Comparison of ENCODE assay signal across 8 mouse cellular contexts in the genomic region with DNA sequence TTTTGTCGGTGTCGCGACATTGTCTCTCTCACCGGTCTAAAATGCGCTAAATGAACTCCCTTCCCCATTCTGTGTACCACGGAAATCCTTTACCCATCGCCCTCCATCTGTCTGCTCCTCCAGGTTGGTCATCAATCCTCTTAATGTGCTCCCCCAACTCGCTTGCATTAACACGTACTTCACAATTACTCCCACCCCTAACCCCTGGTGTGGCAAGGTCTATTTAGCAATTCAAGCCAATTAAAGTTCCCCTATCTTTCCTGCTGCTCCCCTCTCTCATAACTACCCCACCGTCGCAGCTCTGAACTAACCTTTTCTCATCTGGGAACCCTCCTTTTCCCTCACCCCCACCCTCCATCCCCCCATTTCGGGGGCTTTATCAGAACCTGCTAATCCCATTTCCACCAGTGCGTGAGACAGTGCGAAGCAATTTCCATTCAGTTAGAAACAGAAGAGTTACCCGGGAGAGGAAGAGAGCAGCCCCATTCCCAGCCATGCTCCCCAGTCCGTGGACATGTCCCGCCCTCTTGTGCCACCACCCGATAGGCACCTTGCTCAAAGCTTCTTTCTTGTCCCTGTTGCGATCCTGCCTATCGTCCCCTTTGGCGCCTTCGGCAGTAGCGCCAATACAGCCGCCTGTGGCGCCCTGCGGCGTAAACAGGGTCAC. TPM values are rescaled to one million over a fixed set of nuclear protein-coding genes. Genes with fewer than 3 reads are reported as not detected.
A peak's percentile ranks its signal among the peaks of the same experiment; 100 is the strongest.
DNase-seq lines count a peak whose midpoint lies in the region; ATAC-seq and TF ChIP-seq lines count a peak whose summit lies in the region.

No protein-coding gene starts in this region.

- peak overlapping the region; percentile 49 to 88 for H3K4me3 ChIP-seq in heart, embryonic 14.5 days (ENCODE audit: control insufficient read depth in 1 of 2, insufficient read depth in 1 of 2, low read depth in 1 of 2, low read length in 2 of 2)
- H3K4me3 ChIP-seq in G1E (ENCODE audit: low read depth, low read length), result peak overlapping the region; percentile 76
- peak overlapping the region; percentile 61 for H3K4me3 ChIP-seq in forebrain, embryonic 15.5 days
- H3K4me3 ChIP-seq in liver, postnatal 0 days (ENCODE audit: low read depth, low read length), result peak overlapping the region; percentile 57

- no peaks in the 10 kb centered on the region for H3K27me3 ChIP-seq in heart, embryonic 14.5 days (ENCODE audit: control insufficient read depth, insufficient read depth, low read length)
- H3K27me3 ChIP-seq in G1E (ENCODE audit: insufficient read depth, low read length), result 0 out of 2 replicates have a peak, but pooled peaks cover 2% of the 10 kb centered on the region
- H3K27me3 ChIP-seq in forebrain, embryonic 15.5 days, result no peaks in the 10 kb centered on the region
- no peaks in the 10 kb centered on the region for H3K27me3 ChIP-seq in liver, postnatal 0 days (ENCODE audit: insufficient read depth, low read length)

- peak overlapping the region; percentile 85 to 96 for H3K27ac ChIP-seq in heart, embryonic 14.5 days (replicated peaks in 1 of 2; ENCODE audit: control insufficient read depth in 1 of 2, insufficient read depth in 1 of 2, low read depth in 2 of 2, low read length in 2 of 2)
- peak overlapping the region; percentile 88 for H3K27ac ChIP-seq in forebrain, embryonic 15.5 days (replicated peaks)
- peak overlapping the region; percentile 91 for H3K27ac ChIP-seq in liver, postnatal 0 days (ENCODE audit: low read depth)

- H3K36me3 ChIP-seq in heart, embryonic 14.5 days (ENCODE audit: control insufficient read depth, insufficient read depth, low read length), result no peaks in the 10 kb centered on the region
- H3K36me3 ChIP-seq in G1E (replicated peaks), result peaks cover 30% of the 10 kb centered on the region
- H3K36me3 ChIP-seq in forebrain, embryonic 15.5 days, result no peaks in the 10 kb centered on the region
- no peaks in the 10 kb centered on the region; the same call in 1 of the 2 replicates for H3K36me3 ChIP-seq in liver, postnatal 0 days (replicated peaks; ENCODE audit: insufficient read depth, low read length)

- H3K9me3 ChIP-seq in heart, embryonic 14.5 days (ENCODE audit: control insufficient read depth, low read length), result no peaks in the 10 kb centered on the region
- no peaks in the 10 kb centered on the region for H3K9me3 ChIP-seq in G1E (replicated peaks)
- no peaks in the 10 kb centered on the region for H3K9me3 ChIP-seq in forebrain, embryonic 15.5 days
- H3K9me3 ChIP-seq in liver, postnatal 0 days (ENCODE audit: low read length), result no peaks in the 10 kb centered on the region

- WGBS in heart, embryonic 14.5 days, result 16% methylated on average over 27 of the region's 27 CpGs
- 17% methylated on average over 27 of the region's 27 CpGs for WGBS in forebrain, embryonic 15.5 days
- WGBS in liver, postnatal 0 days (ENCODE audit: insufficient replicate concordance), result 15% methylated on average over 27 of the region's 27 CpGs

- no peak for DNase-seq in heart, postnatal 4 days
- DNase-seq in G1E (ENCODE audit: low spot score), result no peak
- no peak for DNase-seq in liver, postnatal 0 days
- no peak for DNase-seq in ovary, postnatal 36 days (ENCODE audit: low spot score)
- DNase-seq in spleen, postnatal 14 days (ENCODE audit: low spot score in 2 of 2), result no peak
- no peak for DNase-seq in kidney, postnatal 4 days

- peak; percentile 57 for ATAC-seq in heart, embryonic 14.5 days (ENCODE audit: insufficient number of reproducible peaks, insufficient read depth, low FRiP score, low read depth)
- peak; percentile 50 for ATAC-seq in G1E (ENCODE audit: extremely low read depth, insufficient number of reproducible peaks, low FRiP score, poor library complexity, severe bottlenecking)
- ATAC-seq in forebrain, embryonic 15.5 days (replicated peaks), result peak; percentile 83
- peak; percentile 82 for ATAC-seq in liver, postnatal 0 days

- peaks cover 0 to 5% of the 10 kb centered on the region in 2 experiments; a peak in 1 of 4 replicates for H3K4me1 ChIP-seq in heart, embryonic 14.5 days (ENCODE audit: control insufficient read depth in 2 of 2, insufficient read depth in 2 of 2, low read length in 2 of 2)
- H3K4me1 ChIP-seq in G1E (ENCODE audit: insufficient read depth, low read depth, low read length), result peaks cover 10% of the 10 kb centered on the region; the same call in 1 of the 2 replicates
- H3K4me1 ChIP-seq in forebrain, embryonic 15.5 days, result peaks cover 9% of the 10 kb centered on the region; the same call in 1 of the 2 replicates
- no peaks in the 10 kb centered on the region for H3K4me1 ChIP-seq in liver, postnatal 0 days (ENCODE audit: insufficient read depth)

- H3K4me2 ChIP-seq in heart, embryonic 14.5 days (ENCODE audit: low read length), result peak overlapping the region; percentile 75
- peak overlapping the region; percentile 60 for H3K4me2 ChIP-seq in forebrain, embryonic 15.5 days (replicated peaks)
- peak overlapping the region; percentile 77 for H3K4me2 ChIP-seq in liver, postnatal 0 days (ENCODE audit: low read depth, low read length)

- peak overlapping the region; percentile 75 for H3K9ac ChIP-seq in heart, embryonic 14.5 days (ENCODE audit: low read length)
- peak overlapping the region; percentile 71 for H3K9ac ChIP-seq in forebrain, embryonic 15.5 days (replicated peaks)
- H3K9ac ChIP-seq in liver, postnatal 0 days (replicated peaks), result peak overlapping the region; percentile 60

- no peak for TF ChIP-seq EP300 in liver, postnatal 0 days (IDR thresholded peaks at IDR 0.05; ENCODE audit: low read depth)

- TF ChIP-seq CTCF in G1E (IDR thresholded peaks at IDR 0.05; ENCODE audit: low read depth, low read length), result no peak
- no peak for TF ChIP-seq CTCF in liver, postnatal 0 days (IDR thresholded peaks at IDR 0.05; ENCODE audit: low read depth)

RNA-seq across cellular contexts. Expression of a gene that starts 0.5 kb away (rescaled TPM):
- polyA plus RNA-seq in heart, embryonic 14.5 days (2014; fragmentation: Nextera tagmentation; extraction: Ambion mirVana), result 14.3 and 14.9 TPM in 2 replicates
- 10 to 100 TPM in 1 of 2 experiments, 1 to 10 TPM in 1; 9.6 to 11.0 TPM for total RNA-seq in heart, postnatal 4 days (2021)
- total RNA-seq in G1E (2014; fragmentation: Nextera tagmentation) (78.1 and 90.1 TPM in 2 replicates), G1E (2017) (30.5 and 43.4 TPM in 2 replicates)
- 5.2 and 13.3 TPM in 2 replicates for polyA plus RNA-seq in G1E (2012)
- polyA plus RNA-seq in forebrain, embryonic 15.5 days (2015; fragmentation: Nextera tagmentation; extraction: Ambion mirVana), result 27.2 and 30.3 TPM in 2 replicates
- polyA plus RNA-seq in liver, postnatal 0 days (2015; fragmentation: Nextera tagmentation; extraction: Ambion mirVana), result 8.3 and 8.5 TPM in 2 replicates

RNA-seq across cellular contexts. Expression of a gene that starts 16.9 kb away (rescaled TPM):
- 12.8 and 13.0 TPM in 2 replicates for polyA plus RNA-seq in heart, embryonic 14.5 days (2014; fragmentation: Nextera tagmentation; extraction: Ambion mirVana)
- 10 to 100 TPM; 14.2 to 15.1 TPM for total RNA-seq in heart, postnatal 4 days (2021)
- total RNA-seq in G1E (2014; fragmentation: Nextera tagmentation) (48.7 and 52.5 TPM in 2 replicates), G1E (2017) (27.5 and 38.5 TPM in 2 replicates)
- polyA plus RNA-seq in G1E (2012), result 10.3 and 10.7 TPM in 2 replicates
- 19.1 and 20.3 TPM in 2 replicates for polyA plus RNA-seq in forebrain, embryonic 15.5 days (2015; fragmentation: Nextera tagmentation; extraction: Ambion mirVana)
- 4.9 and 7.2 TPM in 2 replicates for polyA plus RNA-seq in liver, postnatal 0 days (2015; fragmentation: Nextera tagmentation; extraction: Ambion mirVana)

RNA-seq across cellular contexts. Expression of a gene that starts 24.5 kb away (rescaled TPM):
- 409 and 451 TPM in 2 replicates for polyA plus RNA-seq in heart, embryonic 14.5 days (2014; fragmentation: Nextera tagmentation; extraction: Ambion mirVana)
- 100 to 1,000 TPM; 610 to 627 TPM for total RNA-seq in heart, postnatal 4 days (2021)
- total RNA-seq in G1E (2014; fragmentation: Nextera tagmentation) (335 and 381 TPM in 2 replicates), G1E (2017) (3,274 and 3,292 TPM in 2 replicates)
- polyA plus RNA-seq in G1E (2012), result 408 and 436 TPM in 2 replicates
- 336 and 348 TPM in 2 replicates for polyA plus RNA-seq in forebrain, embryonic 15.5 days (2015; fragmentation: Nextera tagmentation; extraction: Ambion mirVana)
- 364 and 376 TPM in 2 replicates for polyA plus RNA-seq in liver, postnatal 0 days (2015; fragmentation: Nextera tagmentation; extraction: Ambion mirVana)

RNA-seq across cellular contexts. Expression of a gene that starts 59.0 kb away (rescaled TPM):
- 0.15 and 0.22 TPM in 2 replicates for polyA plus RNA-seq in heart, embryonic 14.5 days (2014; fragmentation: Nextera tagmentation; extraction: Ambion mirVana)
- total RNA-seq in heart, postnatal 4 days (2021), result not detected
- total RNA-seq in G1E (2014; fragmentation: Nextera tagmentation), result not detected in 2 replicates
- 0.06 TPM in 1 of 2 replicates, not detected in the other for total RNA-seq in G1E (2017)
- polyA plus RNA-seq in G1E (2012), result not detected in 2 replicates
- polyA plus RNA-seq in forebrain, embryonic 15.5 days (2015; fragmentation: Nextera tagmentation; extraction: Ambion mirVana), result 0.20 and 0.22 TPM in 2 replicates
- polyA plus RNA-seq in liver, postnatal 0 days (2015; fragmentation: Nextera tagmentation; extraction: Ambion mirVana), result not detected in 2 replicates
